In genomic region chr4:87448338-87448737, GRCm38 (mm10) we compare ENCODE assay signal across 16 mouse cellular contexts.
DNase-seq lines count a peak whose midpoint lies in the region; ATAC-seq lines count a peak whose summit lies in the region.
"Had no signal": no experiment of that assay in that cellular context is flagged by ENCODE, and none has a peak within 500 bp of the region (broad histone marks: within the 10 kb centered on the region; RNA-seq: fewer than 3 reads in every experiment).

No protein-coding gene starts in this region.

- DNase-seq in cerebellum, adult 11-12 months: peak; percentile 4
- no peak for DNase-seq in cerebellum, postnatal 14 days
- DNase-seq in cerebellum, adult 9-11 months: peak; percentile 8
- no peak for DNase-seq in cerebellum, adult 8-10 months
- DNase-seq in brain, adult 2 months (ENCODE audit: low read depth, low spot score): peak; percentile 36
- no peak for DNase-seq in urinary bladder, postnatal 14 days (ENCODE audit: low spot score)
- DNase-seq: adrenal gland, adult 8-10 months; adrenal gland, postnatal 25 days; cerebellum, adult 11 months; embryo, embryonic 11 days; gastrocnemius, postnatal 25 days; heart, adult 2 months had no signal

- peak; percentile 59 for ATAC-seq in megakaryocyte progenitor cell, adult 5-6 weeks (replicated peaks; ENCODE audit: poor library complexity)
- ATAC-seq: activated CD4-positive, CD25-positive, alpha-beta regulatory T cell, adult 4 months; forebrain, embryonic 15.5 days; intestine, embryonic 15.5 days had no signal

Comparison
In these comparisons a context has a peak if more than half of its experiments do, and no peak if none do; other contexts are left out.
1. DNase-seq: peak in cerebellum, adult 11-12 months (single experiment), cerebellum, adult 9-11 months (single experiment) and brain, adult 2 months (single experiment); none in cerebellum, postnatal 14 days (0 of 2), cerebellum, adult 8-10 months (single experiment) and urinary bladder, postnatal 14 days (single experiment).